Mouse (Mus musculus): Measurements from ENCODE around the gene Ahnak. TPM values are rescaled to one million over a fixed set of nuclear protein-coding genes. Genes with fewer than 3 reads are reported as not detected.
"Not testable (repeated sequence)": the region's sequence is repeated elsewhere in the genome, so short reads cannot be mapped to it uniquely, and the experiment has no call there.

Ahnak gene
- total RNA-seq, 2 experiments from 2014 or later = 348 to 380 TPM

DNA sequence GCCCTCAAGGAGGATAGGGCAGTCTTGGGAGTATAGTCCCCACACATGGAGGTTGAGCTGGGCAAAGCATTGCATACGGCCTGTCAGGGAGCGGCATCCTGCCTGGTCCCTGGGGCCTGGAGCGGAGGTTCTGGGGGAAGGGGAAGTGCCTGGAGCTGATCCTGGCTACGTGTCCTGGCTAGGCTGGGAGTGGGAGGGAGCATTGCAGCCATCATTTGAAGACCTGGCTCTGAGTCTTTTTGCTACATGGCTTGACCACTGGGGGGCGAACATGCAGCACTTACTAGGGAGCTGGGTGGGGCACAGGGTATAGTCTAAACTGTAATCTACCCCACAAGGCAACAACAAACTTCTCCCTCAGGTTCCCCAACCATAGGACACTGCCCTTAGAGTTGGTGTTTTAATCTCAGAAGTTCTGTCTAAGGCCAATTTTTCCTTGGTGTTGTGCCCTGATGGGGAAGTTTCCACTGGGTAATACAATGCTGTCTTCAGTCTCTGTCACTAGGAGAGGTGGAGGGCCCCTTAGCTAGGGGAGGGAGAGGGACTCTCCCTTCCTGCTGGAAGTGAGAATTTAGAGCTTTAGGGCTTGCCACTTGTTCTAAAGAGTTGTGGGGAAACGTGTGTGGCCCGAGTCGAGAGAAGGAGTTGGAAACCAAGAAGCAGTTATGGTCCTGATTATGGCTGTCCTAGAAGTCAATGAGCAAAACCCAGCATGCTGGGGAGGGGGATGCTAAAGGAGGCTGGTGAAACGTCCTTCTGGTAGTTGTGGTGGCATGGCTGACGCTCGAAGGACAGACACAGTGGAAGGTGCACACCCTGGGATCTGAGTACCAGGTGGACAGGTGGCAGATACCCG lies 3.9 kb downstream of the Ahnak start:
- peak; percentile 94 to 96 for DNase-seq
- intact Hi-C loops (cut with DNase I) = loop anchor here (1.0 to 2.0 kb wide), 2 partner anchors 16 to 89 kb away; no protein-coding TSS in a partner anchor

DNA sequence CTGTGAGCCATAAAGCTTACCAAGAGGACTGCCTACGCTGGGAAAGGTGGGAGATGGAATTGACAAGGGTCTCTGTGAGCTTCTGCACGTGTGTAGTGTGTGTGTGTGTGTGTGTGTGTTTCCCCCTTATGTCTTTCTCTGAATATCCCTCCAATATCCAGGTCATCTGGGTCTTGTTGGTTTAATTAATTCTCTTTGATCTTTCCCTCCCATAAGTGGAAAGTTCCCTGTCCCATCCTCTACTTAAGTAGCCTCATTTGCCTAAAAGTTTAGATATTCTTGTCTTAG lies 4.5 kb downstream of the Ahnak start:
- no peak for DNase-seq
- intact Hi-C loops (cut with DNase I) = loop anchor here (1.0 to 2.0 kb wide), 2 partner anchors 17 to 89 kb away; no protein-coding TSS in a partner anchor

- DNase-seq = no peak
- intact Hi-C loops (cut with DNase I) = loop anchor here (2.0 kb wide), 1 partner anchor 60 kb away; no protein-coding TSS in a partner anchor
Observed at GRCm38 (mm10) chr19:8994813-8995607, 5.9 kb downstream of the Ahnak start.

DNA sequence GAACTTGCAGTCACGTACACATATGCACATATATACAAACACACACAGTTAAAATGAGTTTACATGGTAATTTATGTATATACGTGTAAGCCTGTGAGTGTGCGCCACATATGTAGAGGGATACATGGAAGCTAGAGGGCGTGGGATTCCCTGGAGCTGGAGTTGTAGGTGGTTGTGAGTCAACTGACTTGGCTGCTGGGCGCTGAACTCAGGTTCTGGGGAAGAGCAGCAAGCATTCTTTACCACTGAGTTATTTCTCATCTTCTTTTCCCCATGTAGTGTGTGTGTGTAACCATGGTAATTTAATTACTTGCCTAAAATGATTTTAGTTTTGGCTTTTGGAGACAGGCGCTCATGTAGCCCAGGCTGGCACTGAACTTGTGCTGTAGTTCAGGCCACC lies 7.5 kb downstream of the Ahnak start:
- DNase-seq = no peak
- intact Hi-C loops (cut with DNase I) = loop anchor here (2.0 kb wide), 1 partner anchor 22 kb away; no protein-coding TSS in a partner anchor

GRCm38 (mm10) chr19:8997546-8997945 lies 8.5 kb downstream of the Ahnak start:
- intact Hi-C loops (cut with DNase I) = loop anchor here (2.0 kb wide), 1 partner anchor 21 kb away; no protein-coding TSS in a partner anchor
- DNase-seq = peak; percentile 90 to 92

GRCm38 (mm10) chr19:8998546-8998945 lies 9.5 kb downstream of the Ahnak start:
- intact Hi-C loops (cut with DNase I) = no loop called here
- DNase-seq = no peak

DNA sequence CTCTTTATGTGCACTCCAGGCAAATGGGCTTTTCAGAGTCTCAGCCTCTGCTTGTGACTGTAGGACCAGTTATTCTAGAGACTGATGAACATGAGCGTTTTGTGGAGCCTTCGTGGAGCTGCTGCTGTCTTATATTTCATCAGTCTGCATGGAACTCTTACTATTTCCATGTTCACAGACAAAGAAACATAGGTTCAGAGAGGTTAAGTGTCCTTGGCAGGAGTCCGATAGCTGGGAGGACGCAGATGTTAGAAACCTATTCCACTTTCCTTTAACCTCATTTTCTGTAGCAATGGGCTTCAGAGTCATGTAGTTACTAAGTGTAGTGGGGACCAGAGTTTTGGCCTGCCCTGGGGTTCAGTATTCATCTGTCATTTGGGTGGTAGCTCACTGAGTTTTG lies 10.1 kb downstream of the Ahnak start:
- intact Hi-C loops (cut with DNase I) = no loop called here
- DNase-seq = no peak

DNA sequence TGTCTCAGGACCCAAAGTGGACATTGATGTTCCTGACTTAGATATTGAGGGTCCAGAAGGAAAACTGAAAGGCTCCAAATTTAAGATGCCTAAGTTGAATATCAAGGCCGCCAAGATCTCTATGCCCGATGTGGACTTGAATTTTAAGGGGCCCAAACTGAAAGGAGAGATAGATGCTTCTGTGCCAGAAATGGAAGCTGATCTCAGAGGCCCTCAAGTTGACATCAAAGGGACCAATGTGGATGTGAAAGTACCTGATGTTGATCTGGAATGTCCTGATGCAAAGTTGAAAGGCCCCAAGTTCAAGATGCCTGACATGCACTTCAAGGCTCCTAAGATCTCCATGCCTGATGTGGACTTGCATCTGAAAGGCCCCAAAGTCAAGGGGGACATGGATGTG lies 17.8 kb downstream of the Ahnak start:
- DNase-seq; intact Hi-C loops (cut with DNase I): not testable (repeated sequence)

- DNase-seq = no peak
- intact Hi-C loops (cut with DNase I) = loop anchor here (2.0 kb wide), 1 partner anchor 22 kb away; no protein-coding TSS in a partner anchor
Observed at GRCm38 (mm10) chr19:9019298-9019697, 30.2 kb downstream of the Ahnak start.

GRCm38 (mm10) chr19:9023021-9023778 lies 34.1 kb downstream of the Ahnak start:
- intact Hi-C loops (cut with DNase I) = no loop called here

DNA sequence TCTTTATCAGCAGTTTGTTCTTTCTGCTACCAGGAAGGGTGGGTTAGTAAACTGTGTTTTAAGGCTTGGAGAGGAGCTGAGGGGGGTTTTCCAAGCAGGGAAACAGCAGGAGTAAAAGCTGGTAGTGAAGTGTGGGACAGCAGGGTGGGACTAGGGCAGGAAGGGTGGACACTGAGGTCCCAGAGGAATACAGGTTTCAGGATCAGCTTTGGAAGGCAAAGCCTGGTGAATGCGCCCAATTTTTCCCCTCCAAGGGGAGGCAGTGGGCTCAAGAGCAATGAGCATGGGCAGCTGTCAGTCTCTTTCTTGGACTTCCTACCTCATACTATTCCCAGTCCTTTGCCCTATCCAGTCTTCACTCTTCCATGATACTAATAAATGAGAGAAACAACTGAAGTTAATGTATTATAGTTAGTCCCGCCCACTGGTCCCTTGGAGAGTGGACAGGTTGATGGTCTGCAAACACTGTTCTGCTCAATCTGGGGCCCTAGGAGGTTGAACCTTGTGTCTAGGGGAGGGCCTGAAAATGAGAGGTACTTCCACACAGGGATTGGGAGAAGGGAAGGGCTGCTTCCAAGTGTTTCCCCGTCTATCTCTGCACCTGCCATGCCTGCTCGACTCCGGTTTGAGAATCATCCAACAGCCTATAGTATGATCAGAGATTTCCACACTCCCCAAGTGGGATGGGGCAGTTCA lies 36.6 kb downstream of the Ahnak start:
- intact Hi-C loops (cut with DNase I) = no loop called here
- no peak for DNase-seq

More at GRCm38 (mm10) chr19:9023021-9023778, 34.1 kb downstream of the Ahnak start:
- peak; percentile 54 to 64 for DNase-seq

GRCm38 (mm10) chr19:9026634-9027033 lies 37.5 kb downstream of the Ahnak start:
- DNase-seq = no peak
- intact Hi-C loops (cut with DNase I) = no loop called here

- DNase-seq = peak; percentile 78 to 79
- intact Hi-C loops (cut with DNase I) = no loop called here
Observed at GRCm38 (mm10) chr19:9027795-9028194, 38.7 kb downstream of the Ahnak start.

GRCm38 (mm10) chr19:9028375-9028774 lies 39.3 kb downstream of the Ahnak start:
- DNase-seq = peak in 1 of 2 experiments; percentile 31
- intact Hi-C loops (cut with DNase I) = no loop called here

DNA sequence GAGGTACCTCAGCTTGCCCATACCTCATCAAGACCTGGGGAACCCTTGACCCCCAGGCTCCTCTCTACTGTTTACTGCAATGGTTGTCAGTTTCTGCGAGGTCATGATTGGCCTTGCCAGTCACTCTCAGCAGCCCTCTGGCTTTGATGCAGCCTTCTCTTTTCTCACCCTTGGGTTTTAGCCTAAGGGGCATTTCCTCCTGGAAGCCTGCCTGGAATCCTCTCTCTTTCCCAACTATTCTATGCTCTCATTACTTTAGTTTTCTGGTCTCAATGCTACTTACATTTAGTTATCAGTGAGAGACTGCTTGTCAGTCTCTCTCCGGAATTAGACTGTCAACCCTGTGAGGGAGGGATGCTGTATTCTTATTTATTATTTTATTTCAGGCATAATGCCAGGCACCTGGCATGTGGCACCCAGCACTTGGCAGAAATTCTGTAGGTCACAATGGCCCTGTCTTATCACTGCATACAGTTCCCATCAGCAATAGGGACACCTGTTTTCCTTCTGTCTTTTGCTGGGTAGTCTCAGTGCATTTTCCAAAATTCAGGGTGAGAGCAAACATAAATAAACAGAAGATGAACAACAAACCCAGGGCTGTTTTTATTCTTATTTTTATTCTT lies 40.7 kb downstream of the Ahnak start:
- intact Hi-C loops (cut with DNase I) = no loop called here
- DNase-seq = peak; percentile 60 to 71

GRCm38 (mm10) chr19:9032502-9033129 lies 43.5 kb downstream of the Ahnak start:
- peak; percentile 44 to 62 for DNase-seq
- intact Hi-C loops (cut with DNase I) = no loop called here

GRCm38 (mm10) chr19:9033412-9034340 lies 44.6 kb downstream of the Ahnak start:
- intact Hi-C loops (cut with DNase I) = no loop called here
- DNase-seq = peak in 1 of 2 experiments; percentile 35

- DNase-seq = no peak
Observed at GRCm38 (mm10) chr19:9034480-9034879, 45.4 kb downstream of the Ahnak start.

More at GRCm38 (mm10) chr19:9034480-9034879, 45.4 kb downstream of the Ahnak start:
- intact Hi-C loops (cut with DNase I) = no loop called here

Data from heart, postnatal 10 days (tissue).